Mouse (Mus musculus): ENCODE measurements around the gene Gm49321.

The Gm49321 gene

DNA sequence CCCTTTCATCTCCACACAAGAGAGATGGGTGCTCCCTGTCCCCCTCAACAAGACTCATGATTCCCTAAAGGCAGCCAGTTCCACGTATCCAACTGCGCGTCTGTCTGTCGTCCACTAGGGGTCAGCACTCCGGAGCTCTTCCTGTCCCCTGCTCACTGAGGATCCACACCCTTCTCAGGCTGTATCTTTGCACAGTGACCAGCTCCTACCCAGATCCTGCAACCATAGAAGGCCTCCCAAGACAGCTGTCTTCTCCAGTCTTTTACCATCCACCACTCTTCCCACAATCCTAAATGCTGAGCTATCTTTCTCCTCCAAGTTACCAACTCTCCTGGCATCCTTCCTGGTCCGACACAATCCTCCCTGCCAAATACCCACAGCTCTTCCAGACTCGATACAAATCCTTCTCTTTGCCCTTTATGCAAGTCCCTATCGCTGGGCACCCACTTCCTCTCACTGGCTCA, 72.0 kb downstream of the Gm49321 start:
- DNase-seq (ENCODE audit: low read depth, low spot score) = peak; percentile 38

DNA sequence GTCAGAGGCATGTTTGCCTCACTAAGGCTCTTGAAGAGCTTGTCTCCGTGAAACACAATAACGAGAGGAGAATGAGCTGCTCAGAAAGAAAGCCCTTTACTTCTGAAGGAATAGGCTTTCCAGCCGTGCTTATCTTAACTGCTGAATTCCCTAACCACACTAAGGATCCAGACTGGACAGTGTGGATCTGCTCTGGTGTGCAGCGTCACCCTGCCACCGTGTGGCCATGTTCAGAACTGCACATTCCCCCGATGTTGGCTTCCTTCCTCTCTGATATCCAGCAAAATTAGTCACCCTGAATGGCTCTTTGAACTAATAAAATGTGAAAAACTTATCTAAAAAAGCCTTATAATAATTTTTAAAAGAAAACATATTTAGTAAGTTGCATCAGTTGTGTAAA, 76.3 kb downstream of the Gm49321 start:
- peak; percentile 33 for DNase-seq (ENCODE audit: low read depth, low spot score)

DNA sequence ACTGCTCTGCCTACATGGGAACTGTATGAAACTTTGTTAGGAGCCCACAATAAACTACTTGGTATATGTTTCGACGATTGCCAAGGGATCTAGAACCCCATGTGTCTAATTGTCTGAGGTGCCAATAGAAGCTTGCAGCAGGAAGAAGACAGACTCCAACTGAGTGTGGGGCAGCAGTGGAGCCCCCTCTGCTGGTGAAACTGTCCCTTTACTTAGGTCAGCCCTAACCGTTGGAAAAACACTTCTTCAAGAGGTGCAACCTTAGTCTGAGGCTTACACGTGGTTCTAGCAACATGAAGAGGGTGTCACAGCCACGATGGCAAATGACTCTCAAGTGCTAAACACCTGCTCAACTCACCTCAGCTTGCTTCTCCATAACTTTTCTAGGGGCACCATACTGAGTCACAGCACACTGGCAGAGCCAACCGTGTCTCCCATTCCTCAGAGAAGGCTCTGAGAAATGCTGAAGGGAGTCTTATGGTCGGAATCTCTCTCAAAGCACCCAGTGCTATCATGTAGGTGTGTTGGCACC, 77.4 kb downstream of the Gm49321 start:
- DNase-seq (ENCODE audit: low read depth, low spot score) = no peak

DNA sequence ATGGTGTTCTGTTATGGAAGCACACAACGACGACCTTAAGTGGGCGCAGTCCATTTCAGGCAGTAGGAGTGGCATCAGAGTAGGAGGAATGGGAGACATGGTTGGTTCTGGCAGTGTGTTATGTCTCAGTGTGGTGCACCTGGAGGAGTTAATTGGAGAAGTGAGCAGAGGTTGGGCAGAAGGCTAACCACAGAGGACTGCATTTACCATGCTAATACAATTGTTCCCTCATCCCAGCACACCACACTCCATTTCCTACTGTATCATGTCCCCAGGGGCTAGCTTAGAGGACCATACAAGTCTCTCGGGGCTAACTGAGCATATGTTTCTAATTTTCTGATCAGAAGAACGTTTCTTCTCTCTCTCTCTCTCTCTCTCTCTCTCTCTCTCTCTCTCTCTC, 78.0 kb downstream of the Gm49321 start:
- DNase-seq (ENCODE audit: low read depth, low spot score) = no peak
